Mouse (Mus musculus) mouse embryonic stem cell (cell line): ENCODE results near the gene Leap2.

Experiments
- in situ Hi-C, 2 experiments: fragments of 300-500 bp; cut with MboI; formaldehyde crosslinking; loops; 1 replicate in 1 of 2; 3 replicates in 1 of 2; pipeline ENCODE4 v1.14.3; 2019 to 2020; ENCODE audit warnings: low sequenced_read_pairs in 2 of 2, low pct_unique_long_range_greater_than_20kb in 1 of 2, mixed read lengths in 1 of 2; ENCODE audit not compliant: unreplicated experiment in 1 of 2

Gene Leap2

GRCm38 (mm10) chr11:53403638-53404037, 19.3 kb downstream of the Leap2 start:
- in situ Hi-C loops: no loop called here

GRCm38 (mm10) chr11:53393856-53394255, 29.1 kb downstream of the Leap2 start:
- in situ Hi-C loops: no loop called here

GRCm38 (mm10) chr11:53383758-53384428, 39.1 kb downstream of the Leap2 start:
- in situ Hi-C loops: no loop called here

GRCm38 (mm10) chr11:53378918-53379317, 44.1 kb downstream of the Leap2 start:
- in situ Hi-C loops: no loop called here
